Mouse (Mus musculus) embryonic facial prominence, embryonic 13.5 days (tissue): ENCODE measurements around the gene Gm29094. TPM values are rescaled to one million over a fixed set of nuclear protein-coding genes. Genes with fewer than 3 reads are reported as not detected.
"Not testable (repeated sequence)": the region's sequence is repeated elsewhere in the genome, so short reads cannot be mapped to it uniquely, and the experiment has no call there.

Source experiments
- ATAC-seq: fragments of 200-750 bp; cut with Nextera tagmentation; 2 replicates; pipeline ENCODE4 v1.8.0; 2017; ENCODE audit warnings: low read depth; ENCODE audit not compliant: insufficient number of reproducible peaks, insufficient read depth, low FRiP score, low TSS enrichment
- H3K27ac ChIP-seq: fragments of 300-500 bp; sonication (generic); 2 replicates; pipeline ENCODE4 v1.5.1; 2015; ENCODE audit warnings: moderate library complexity, mild to moderate bottlenecking, inconsistent platforms
- H3K27me3 ChIP-seq: fragments of 300-500 bp; sonication (generic); 2 replicates; pipeline ENCODE4 v1.6.1; 2015; ENCODE audit warnings: mild to moderate bottlenecking, inconsistent platforms
- H3K36me3 ChIP-seq: fragments of 300-500 bp; sonication (generic); 2 replicates; pipeline ENCODE4 v1.6.1; 2015; ENCODE audit warnings: mild to moderate bottlenecking, inconsistent platforms
- H3K4me1 ChIP-seq: fragments of 300-500 bp; sonication (generic); 2 replicates; pipeline ENCODE4 v1.6.1; 2015; ENCODE audit warnings: inconsistent platforms
- H3K4me2 ChIP-seq: fragments of 300-500 bp; sonication (generic); 2 replicates; pipeline ENCODE4 v1.6.1; 2015; ENCODE audit warnings: moderate library complexity, mild to moderate bottlenecking, inconsistent platforms
- H3K4me3 ChIP-seq: fragments of 300-500 bp; sonication (generic); 2 replicates; pipeline ENCODE4 v1.5.1; 2015; ENCODE audit warnings: mild to moderate bottlenecking, inconsistent platforms
- H3K9ac ChIP-seq: fragments of 300-500 bp; sonication (generic); 2 replicates; pipeline ENCODE4 v1.6.1; 2015; ENCODE audit warnings: mild to moderate bottlenecking, inconsistent platforms
- H3K9me3 ChIP-seq: fragments of 300-500 bp; sonication (generic); 2 replicates; pipeline ENCODE4 v1.6.1; 2016; ENCODE audit warnings: inconsistent platforms
- WGBS: fragments of 180-500 bp; shearing (Covaris S2); methylation state at CpG from one replicate; pipeline ENCODE4 v1.1.7; 2015; ENCODE audit warnings: mixed read lengths; 5-methylcytosine and 5-hydroxymethylcytosine counted together
- polyA plus RNA-seq: library from polyadenylated mRNA; unstranded; fragments of >200 nt; fragmentation: Nextera tagmentation; extraction: Ambion mirVana; gene quantifications from 2 replicates; pipeline ENCODE4 v1.2.1, GENCODE M21; 2015

Gene Gm29094
- polyA plus RNA-seq = not detected in 2 replicates

GRCm38 (mm10) chr9:89198969-89199416, at the start of gene Gm29094, which contains the start of gene Bcl2a1b:
TSS of gene Gm29094 (plus strand) at chr9:89199379.
TSS of gene Bcl2a1b (plus strand) at chr9:89199209.
- not testable (repeated sequence) for H3K4me1 ChIP-seq, H3K9me3 ChIP-seq, H3K27me3 ChIP-seq, H3K9ac ChIP-seq, H3K27ac ChIP-seq, H3K4me3 ChIP-seq, ATAC-seq, H3K36me3 ChIP-seq, H3K4me2 ChIP-seq
- 89% methylated on average over 5 of the region's 5 CpGs for WGBS

GRCm38 (mm10) chr9:89172539-89172938, 26.6 kb upstream of the Gm29094 start:
- not testable (repeated sequence) for H3K4me3 ChIP-seq, ATAC-seq, H3K27me3 ChIP-seq, H3K4me1 ChIP-seq, H3K36me3 ChIP-seq, H3K27ac ChIP-seq, H3K9me3 ChIP-seq, H3K4me2 ChIP-seq, H3K9ac ChIP-seq

GRCm38 (mm10) chr9:89178833-89179232, 20.3 kb upstream of the Gm29094 start:
- 28% methylated on average over 3 of the region's 3 CpGs for WGBS

GRCm38 (mm10) chr9:89179469-89179868, 19.7 kb upstream of the Gm29094 start:
- ATAC-seq, H3K9ac ChIP-seq, H3K4me1 ChIP-seq, H3K4me2 ChIP-seq, H3K27me3 ChIP-seq, H3K27ac ChIP-seq, H3K9me3 ChIP-seq, H3K4me3 ChIP-seq, H3K36me3 ChIP-seq: not testable (repeated sequence)
- 71% methylated on average over 4 of the region's 4 CpGs for whole genome bisulfite sequencing

More at GRCm38 (mm10) chr9:89178833-89179232, 20.3 kb upstream of the Gm29094 start:
- H3K4me2 ChIP-seq, H3K4me3 ChIP-seq, H3K36me3 ChIP-seq, H3K4me1 ChIP-seq, H3K9me3 ChIP-seq, H3K9ac ChIP-seq, ATAC-seq, H3K27ac ChIP-seq, H3K27me3 ChIP-seq: not testable (repeated sequence)

GRCm38 (mm10) chr9:89187006-89187405, 12.2 kb upstream of the Gm29094 start:
- H3K4me2 ChIP-seq, H3K36me3 ChIP-seq, ATAC-seq, H3K9ac ChIP-seq, H3K9me3 ChIP-seq, H3K4me3 ChIP-seq, H3K27me3 ChIP-seq, H3K4me1 ChIP-seq, H3K27ac ChIP-seq: not testable (repeated sequence)
- WGBS = 81% methylated on average over 15 of the region's 15 CpGs

- H3K27me3 ChIP-seq, H3K27ac ChIP-seq, H3K4me3 ChIP-seq, H3K36me3 ChIP-seq, ATAC-seq, H3K9ac ChIP-seq, H3K4me1 ChIP-seq, H3K4me2 ChIP-seq, H3K9me3 ChIP-seq: not testable (repeated sequence)
Measured at GRCm38 (mm10) chr9:89195483-89195882, 3.7 kb upstream of the Gm29094 start.

GRCm38 (mm10) chr9:89197509-89197908, 1.7 kb upstream of the Gm29094 start:
- H3K4me2 ChIP-seq, H3K27me3 ChIP-seq, H3K4me3 ChIP-seq, ATAC-seq, H3K27ac ChIP-seq, H3K9me3 ChIP-seq, H3K9ac ChIP-seq, H3K4me1 ChIP-seq, H3K36me3 ChIP-seq: not testable (repeated sequence)
- 58% methylated on average over 1 of the region's 1 CpGs for WGBS

GRCm38 (mm10) chr9:89198349-89198748, 830 bp upstream of the Gm29094 start:
- H3K36me3 ChIP-seq, H3K4me3 ChIP-seq, H3K9ac ChIP-seq, H3K27me3 ChIP-seq, H3K9me3 ChIP-seq, H3K4me2 ChIP-seq, ATAC-seq, H3K27ac ChIP-seq, H3K4me1 ChIP-seq: not testable (repeated sequence)
- 86% methylated on average over 3 of the region's 3 CpGs for WGBS

- not testable (repeated sequence) for H3K27me3 ChIP-seq, H3K36me3 ChIP-seq, H3K4me3 ChIP-seq, H3K27ac ChIP-seq, H3K9me3 ChIP-seq, H3K4me1 ChIP-seq, H3K9ac ChIP-seq, H3K4me2 ChIP-seq, ATAC-seq
Measured at GRCm38 (mm10) chr9:89202256-89202655, 3.1 kb downstream of the Gm29094 start.

GRCm38 (mm10) chr9:89208939-89209338, 9.8 kb downstream of the Gm29094 start:
- H3K9me3 ChIP-seq, H3K4me1 ChIP-seq, H3K9ac ChIP-seq, H3K27ac ChIP-seq, H3K4me3 ChIP-seq, H3K4me2 ChIP-seq, H3K27me3 ChIP-seq, ATAC-seq, H3K36me3 ChIP-seq: not testable (repeated sequence)
- WGBS = 77% methylated on average over 1 of the region's 1 CpGs

GRCm38 (mm10) chr9:89210353-89211064, 11.3 kb downstream of the Gm29094 start, which contains the start of gene Mthfs:
TSS of gene Mthfs (plus strand) at chr9:89210676.
- Histone ChIP-seq H3K9ac (peak within 1 kb of the TSS; percentile 27; the same call in 1 of the 2 replicates), H3K4me3 (peak within 1 kb of the TSS; percentile 43), H3K27ac (peak within 1 kb of the TSS; percentile 73; the same call in 1 of the 2 replicates), H3K4me2 (peak within 1 kb of the TSS; percentile 54)
- WGBS = 30% methylated on average over 9 of the region's 12 CpGs
- 0 out of 2 replicates have a peak, but pooled peaks have one; percentile 43 for ATAC-seq
- H3K9me3 ChIP-seq, H3K36me3 ChIP-seq, H3K27me3 ChIP-seq, H3K4me1 ChIP-seq: not testable (repeated sequence)

- not testable (repeated sequence) for H3K4me1 ChIP-seq, H3K36me3 ChIP-seq, H3K9me3 ChIP-seq, H3K27me3 ChIP-seq
- H3K4me3 ChIP-seq = peak overlapping the region; percentile 43
- peak overlapping the region; percentile 62; the same call in 1 of the 2 replicates for H3K27ac ChIP-seq
- peak overlapping the region; percentile 27; the same call in 1 of the 2 replicates for H3K9ac ChIP-seq
- WGBS = 9% methylated on average over 5 of the region's 44 CpGs
- ATAC-seq = peak; percentile 89
- peak overlapping the region; percentile 54 for H3K4me2 ChIP-seq
Measured at GRCm38 (mm10) chr9:89211065-89211858, 12.1 kb downstream of the Gm29094 start.
